Mouse (Mus musculus): ENCODE measurements around the gene Son.

DNA sequence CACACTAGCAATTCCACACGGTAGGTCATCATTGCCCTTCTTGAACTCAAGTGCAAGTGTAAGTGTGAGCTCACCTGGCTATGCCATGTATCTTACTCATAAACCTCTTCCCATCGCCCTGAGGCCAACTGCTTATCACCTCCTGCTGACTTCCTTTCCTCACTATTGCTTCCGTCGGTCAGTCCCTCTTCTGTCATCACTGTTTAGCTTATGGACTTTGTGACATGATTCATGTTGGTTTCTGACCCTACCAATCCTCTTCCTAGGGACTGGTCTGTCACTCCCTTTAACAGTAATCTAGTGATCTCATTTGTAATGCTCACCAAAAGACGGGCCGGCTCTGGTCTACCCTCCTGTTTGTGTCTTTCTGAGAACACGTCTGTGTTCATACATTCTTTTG is 62.9 kb downstream of the Son start:
- no peak for TF ChIP-seq POLR2A (IDR thresholded peaks at IDR 0.05; ENCODE audit: borderline replicate concordance, extremely low read depth, low read depth, low read length)
- TF ChIP-seq CTCF (IDR thresholded peaks at IDR 0.05; ENCODE audit: insufficient read depth, low read length): no peak

Measured in lung, adult 2 months (tissue).